Mouse (Mus musculus) stomach, postnatal 0 days (tissue): Measurements from ENCODE around the gene Hcfc1. TPM values are rescaled to one million over a fixed set of nuclear protein-coding genes. Genes with fewer than 3 reads are reported as not detected.

Experiments used
- ATAC-seq: fragments of 200-750 bp; cut with Nextera tagmentation; 2 replicates; pipeline ENCODE4 v1.8.0; 2017; ENCODE audit not compliant: low FRiP score, low TSS enrichment
- DNase-seq: peaks from one replicate; pipeline ENCODE4 v3.0.0-alpha.2; 2016; ENCODE audit warnings: low spot score
- H3K27ac ChIP-seq: fragments of 300-500 bp; sonication (generic); replicated peaks from 2 replicates; pipeline ENCODE4 v1.5.1; 2014; ENCODE audit warnings: mild to moderate bottlenecking, control low read depth
- H3K27me3 ChIP-seq: fragments of 300-500 bp; sonication (generic); 2 replicates; pipeline ENCODE4 v1.6.1; 2014; ENCODE audit warnings: low read length; ENCODE audit not compliant: control insufficient read depth, insufficient read depth
- H3K36me3 ChIP-seq: fragments of 300-500 bp; sonication (generic); 2 replicates; pipeline ENCODE4 v1.6.1; 2014; ENCODE audit warnings: low read length, mixed read lengths; ENCODE audit not compliant: control insufficient read depth, insufficient read depth
- H3K4me1 ChIP-seq: fragments of 300-500 bp; sonication (generic); replicated peaks from 2 replicates; pipeline ENCODE4 v1.6.1; 2014; ENCODE audit warnings: antibody characterized with exemption; ENCODE audit not compliant: control insufficient read depth, insufficient read depth
- H3K4me2 ChIP-seq: fragments of 300-500 bp; sonication (generic); replicated peaks from 2 replicates; pipeline ENCODE4 v1.6.1; 2014; ENCODE audit warnings: low read depth, mild to moderate bottlenecking, control low read depth, moderate library complexity
- H3K4me3 ChIP-seq: fragments of 300-500 bp; sonication (generic); 2 replicates; pipeline ENCODE4 v1.5.1; 2014; ENCODE audit warnings: low read depth, low read length, control low read depth
- H3K9ac ChIP-seq: fragments of 300-500 bp; sonication (generic); 2 replicates; pipeline ENCODE4 v1.6.1; 2014; ENCODE audit warnings: mild to moderate bottlenecking, low read length, control low read depth, mixed read lengths
- H3K9me3 ChIP-seq: fragments of 300-500 bp; sonication (generic); 2 replicates; pipeline ENCODE4 v1.6.1; 2016; ENCODE audit warnings: low read length; ENCODE audit not compliant: control insufficient read depth
- CTCF ChIP-seq: IDR thresholded peaks from 2 replicates; pipeline ENCODE4 v1.5.1; 2016; ENCODE audit warnings: antibody characterized with exemption, low read depth, mild to moderate bottlenecking, moderate library complexity
- EP300 ChIP-seq: optimal IDR thresholded peaks from 2 replicates; pipeline ENCODE3; 2016; ENCODE audit warnings: antibody characterized with exemption
- WGBS: fragments of 180-500 bp; shearing (Covaris S2); extraction: QIAGEN DNeasy Blood & Tissue Kit; methylation state at CpG from one replicate; pipeline ENCODE4 v1.1.7; 2014; 5-methylcytosine and 5-hydroxymethylcytosine counted together
- polyA plus RNA-seq: library from polyadenylated mRNA; unstranded; fragments of >200 nt; fragmentation: Nextera tagmentation; extraction: Ambion mirVana; gene quantifications from 2 replicates; pipeline ENCODE4 v1.2.1, GENCODE M21; 2015

Hcfc1 gene
- polyA plus RNA-seq, 1 experiment from 2014 or later, result 16.5 TPM

DNA sequence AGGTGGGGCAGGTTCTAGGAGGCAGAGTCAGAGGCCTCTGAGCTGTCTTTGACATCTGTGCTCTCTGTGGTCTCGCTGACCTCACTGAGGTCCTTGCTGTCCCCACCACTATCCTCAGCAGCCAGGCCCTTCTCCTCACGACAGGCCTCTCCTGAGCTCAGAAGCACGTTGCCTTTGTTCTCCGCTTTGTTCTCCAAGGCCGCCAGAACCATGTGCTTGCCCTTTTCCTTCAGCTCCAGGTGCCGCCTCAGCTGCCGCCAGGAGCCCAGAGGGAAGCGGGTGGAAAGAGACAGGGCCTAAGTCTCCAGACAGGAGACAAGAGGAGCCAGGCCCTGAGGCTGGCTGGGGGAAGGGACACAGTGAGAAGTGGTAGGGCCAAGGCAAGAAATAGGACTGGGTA is 49.2 kb downstream of the Hcfc1 start:
- ATAC-seq, result no peak
- Histone ChIP-seq H3K4me3 (no peak overlapping the region), H3K4me2 (no peak overlapping the region), H3K27me3 (no peaks in the 10 kb centered on the region), H3K4me1 (no peaks in the 10 kb centered on the region), H3K9me3 (no peaks in the 10 kb centered on the region), H3K9ac (no peak overlapping the region), H3K27ac (no peak overlapping the region), H3K36me3 (peaks cover 2% of the 10 kb centered on the region; the same call in 1 of the 2 replicates)
- WGBS, result 86% methylated on average over 8 of the region's 8 CpGs
- DNase-seq, result no peak
- TF ChIP-seq CTCF, result no peak
- no peak for TF ChIP-seq EP300

DNA sequence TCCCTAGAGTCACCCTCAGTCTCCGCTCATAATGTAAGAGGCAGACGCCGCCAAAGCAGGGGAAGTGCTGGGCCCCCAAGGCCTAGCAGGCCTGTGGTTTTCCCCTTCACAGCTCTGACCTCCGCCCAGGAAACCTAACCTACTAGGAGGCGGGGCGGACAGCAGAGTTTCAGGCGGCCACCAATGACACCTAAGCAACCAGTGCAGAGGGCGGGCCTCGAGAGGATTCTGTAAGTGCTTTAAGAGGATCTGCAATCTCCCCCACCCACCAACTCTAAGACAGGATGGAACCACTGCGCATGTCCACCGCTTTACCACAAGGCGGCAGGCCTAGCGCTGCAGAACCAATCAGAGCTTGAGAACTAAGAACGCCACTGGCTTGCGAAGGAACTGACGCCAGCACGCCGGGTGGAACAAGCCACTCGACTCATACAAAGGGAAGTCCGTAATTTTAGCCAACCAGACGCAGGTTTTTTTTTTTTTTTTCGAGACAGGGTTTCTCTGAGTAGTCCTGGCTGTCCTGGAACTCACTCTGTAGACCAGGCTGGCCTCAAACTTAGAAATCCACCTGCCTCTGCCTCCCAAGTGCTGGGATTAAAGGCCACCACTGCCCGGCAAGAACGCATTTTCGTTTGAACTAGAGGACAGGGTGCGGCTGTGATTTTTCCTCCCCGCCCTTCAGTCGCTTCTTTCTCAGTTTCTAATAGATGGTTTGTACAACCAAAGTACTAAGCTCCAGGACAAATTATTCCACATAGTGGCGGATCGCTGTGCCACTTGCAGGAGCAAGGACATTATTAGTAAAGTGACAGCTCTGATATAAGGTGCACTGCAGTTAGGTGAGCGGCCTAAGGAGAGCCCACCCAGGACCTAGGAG is 51.1 kb downstream of the Hcfc1 start:
- Histone ChIP-seq H3K27me3 (no peaks in the 10 kb centered on the region), H3K4me2 (peak overlapping the region; percentile 35), H3K9me3 (no peaks in the 10 kb centered on the region), H3K4me3 (no peak overlapping the region), H3K27ac (peak overlapping the region; percentile 74), H3K4me1 (no peaks in the 10 kb centered on the region), H3K36me3 (peaks cover 2% of the 10 kb centered on the region; the same call in 1 of the 2 replicates), H3K9ac (no peak overlapping the region)
- ATAC-seq (peak; percentile 97), DNase-seq (peak; percentile 90)
- TF ChIP-seq CTCF, result peak; percentile 69
- no peak for TF ChIP-seq EP300
- WGBS, result 24% methylated on average over 31 of the region's 31 CpGs

GRCm38 (mm10) chrX:73911588-73911987 is 54.6 kb downstream of the Hcfc1 start:
- Histone ChIP-seq H3K36me3 (no peaks in the 10 kb centered on the region), H3K27ac (no peak overlapping the region), H3K27me3 (no peaks in the 10 kb centered on the region), H3K4me2 (no peak overlapping the region; the same call in 1 of the 2 replicates), H3K4me1 (no peaks in the 10 kb centered on the region), H3K4me3 (no peak overlapping the region), H3K9me3 (no peaks in the 10 kb centered on the region), H3K9ac (no peak overlapping the region)
- ATAC-seq (no peak), DNase-seq (no peak)
- TF ChIP-seq EP300 (no peak), CTCF (no peak)
- 66% methylated on average over 2 of the region's 2 CpGs for WGBS

- no peak overlapping the region for H3K27ac ChIP-seq
- no peaks in the 10 kb centered on the region for H3K4me1 ChIP-seq
- no peak for DNase-seq
- no peaks in the 10 kb centered on the region for H3K9me3 ChIP-seq
- H3K27me3 ChIP-seq, result no peaks in the 10 kb centered on the region
- H3K36me3 ChIP-seq, result no peaks in the 10 kb centered on the region
- WGBS, result 9% methylated on average over 20 of the region's 26 CpGs
- no peak for ATAC-seq
- TF ChIP-seq CTCF (no peak), EP300 (no peak)
- no peak overlapping the region for H3K4me3 ChIP-seq
- H3K9ac ChIP-seq, result no peak overlapping the region
- peak overlapping the region; percentile 38 for H3K4me2 ChIP-seq
Measured at GRCm38 (mm10) chrX:73911156-73911555, 55.0 kb downstream of the Hcfc1 start.

DNA sequence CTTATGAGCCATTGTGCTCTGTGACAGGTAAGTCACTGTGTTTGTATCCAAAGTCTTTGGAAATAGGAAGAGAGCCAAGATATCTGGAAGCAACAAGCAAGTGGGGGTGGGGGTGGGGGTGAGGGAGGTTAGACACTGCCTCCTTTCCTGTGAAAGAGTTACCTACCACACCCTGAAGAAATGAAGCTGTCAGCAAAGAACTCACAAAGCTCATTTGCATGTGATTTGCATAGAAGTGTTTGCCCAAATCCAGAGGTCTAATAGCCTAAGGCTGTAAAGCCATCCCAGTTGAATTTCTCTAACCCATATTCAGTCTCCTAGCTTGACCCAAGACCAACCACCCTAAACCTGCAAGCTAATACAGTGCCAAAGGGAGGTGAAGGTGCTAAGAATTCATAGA is 55.7 kb downstream of the Hcfc1 start:
- TF ChIP-seq EP300 (no peak), CTCF (no peak)
- H3K36me3 ChIP-seq, result no peaks in the 10 kb centered on the region
- H3K27ac ChIP-seq, result no peak overlapping the region
- DNase-seq (no peak), ATAC-seq (no peak)
- H3K9ac ChIP-seq, result no peak overlapping the region
- H3K4me2 ChIP-seq, result no peak overlapping the region
- no peaks in the 10 kb centered on the region for H3K4me1 ChIP-seq
- H3K9me3 ChIP-seq, result no peaks in the 10 kb centered on the region
- no peaks in the 10 kb centered on the region for H3K27me3 ChIP-seq
- no peak overlapping the region for H3K4me3 ChIP-seq

DNA sequence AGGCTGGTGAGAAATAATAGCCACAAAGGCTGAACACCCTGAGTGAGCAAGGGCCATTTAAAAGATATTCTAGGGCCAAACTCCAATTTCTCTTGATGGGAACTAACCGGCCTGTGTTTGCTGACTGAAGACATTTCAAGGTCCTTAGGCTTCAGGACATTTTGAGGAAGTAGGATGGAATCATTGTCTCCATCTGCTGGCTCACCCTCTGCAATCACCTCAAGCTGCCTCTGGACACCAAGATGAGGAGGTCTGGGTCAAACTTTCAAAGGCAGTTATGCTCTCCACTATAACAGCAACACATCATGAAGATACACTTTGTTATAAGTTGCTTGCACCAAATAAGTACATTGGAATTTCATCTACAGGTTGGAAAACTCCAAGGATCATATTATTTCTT is 56.1 kb downstream of the Hcfc1 start:
- Histone ChIP-seq H3K4me1 (no peaks in the 10 kb centered on the region), H3K27me3 (no peaks in the 10 kb centered on the region), H3K4me2 (no peak overlapping the region), H3K9me3 (no peaks in the 10 kb centered on the region), H3K27ac (no peak overlapping the region), H3K36me3 (no peaks in the 10 kb centered on the region), H3K4me3 (no peak overlapping the region), H3K9ac (no peak overlapping the region)
- no peak for TF ChIP-seq CTCF
- TF ChIP-seq EP300, result no peak
- WGBS, result 92% methylated on average over 1 of the region's 1 CpGs
- ATAC-seq (no peak), DNase-seq (no peak)
